Mouse (Mus musculus) lung, embryonic 16.5 days (tissue): ENCODE data around the gene Lipk. TPM values are rescaled to one million over a fixed set of nuclear protein-coding genes. Genes with fewer than 3 reads are reported as not detected.

ENCODE experiments used
- ATAC-seq: fragments of 200-750 bp; cut with Nextera tagmentation; 2 replicates; pipeline ENCODE4 v1.8.0; 2017; ENCODE audit warnings: low read depth, mild to moderate bottlenecking, moderate library complexity
- H3K27ac ChIP-seq: fragments of 300-500 bp; sonication (generic); 2 replicates; pipeline ENCODE4 v1.5.1; 2014; ENCODE audit warnings: mild to moderate bottlenecking, control low read depth, low read length
- H3K27me3 ChIP-seq: fragments of 300-500 bp; sonication (generic); 2 replicates; pipeline ENCODE4 v1.6.1; 2014; ENCODE audit warnings: low read depth, low read length, mixed read lengths; ENCODE audit not compliant: control insufficient read depth, insufficient read depth
- H3K36me3 ChIP-seq: fragments of 300-500 bp; sonication (generic); 2 replicates; pipeline ENCODE4 v1.6.1; 2014; ENCODE audit warnings: low read length; ENCODE audit not compliant: control insufficient read depth, insufficient read depth
- H3K4me1 ChIP-seq: fragments of 300-500 bp; sonication (generic); replicated peaks from 2 replicates; pipeline ENCODE4 v1.6.1; 2014; ENCODE audit warnings: low read length, mixed read lengths; ENCODE audit not compliant: control insufficient read depth, insufficient read depth
- H3K4me2 ChIP-seq: fragments of 300-500 bp; sonication (generic); 2 replicates; pipeline ENCODE4 v1.6.1; 2014; ENCODE audit warnings: low read depth, low read length, control low read depth
- H3K4me3 ChIP-seq: fragments of 300-500 bp; sonication (generic); 2 replicates; pipeline ENCODE4 v1.5.1; 2014; ENCODE audit warnings: mild to moderate bottlenecking, low read length, control low read depth
- H3K9ac ChIP-seq: fragments of 300-500 bp; sonication (generic); 2 replicates; pipeline ENCODE4 v1.6.1; 2014; ENCODE audit warnings: low read length, control low read depth
- H3K9me3 ChIP-seq: fragments of 300-500 bp; sonication (generic); 2 replicates; pipeline ENCODE4 v1.6.1; 2016; ENCODE audit warnings: low read length; ENCODE audit not compliant: control insufficient read depth
- WGBS: fragments of 180-500 bp; shearing (Covaris S2); extraction: QIAGEN DNeasy Blood & Tissue Kit; methylation state at CpG from one replicate; pipeline ENCODE4 v1.1.7; 2014; 5-methylcytosine and 5-hydroxymethylcytosine counted together
- polyA plus RNA-seq: library from polyadenylated mRNA; unstranded; fragments of >200 nt; fragmentation: Nextera tagmentation; extraction: Ambion mirVana; gene quantifications from 2 replicates; pipeline ENCODE4 v1.2.1, GENCODE M21; 2015

The Lipk gene
- 0.13 TPM in 1 of 2 replicates, not detected in the other for polyA plus RNA-seq

GRCm38 (mm10) chr19:34008002-34008401 lies at the start of gene Lipk:
Gene Lipk (plus strand): TSS chr19:34008290.
- H3K4me2 ChIP-seq, result no peak within 1 kb of the TSS
- WGBS, result 77% methylated on average over 6 of the region's 6 CpGs
- H3K27me3 ChIP-seq, result no peaks in the 10 kb centered on the region
- no peak for ATAC-seq
- H3K9ac ChIP-seq, result no peak within 1 kb of the TSS
- no peaks in the 10 kb centered on the region for H3K4me1 ChIP-seq
- no peaks in the 10 kb centered on the region for H3K9me3 ChIP-seq
- H3K27ac ChIP-seq, result no peak within 1 kb of the TSS
- no peaks in the 10 kb centered on the region for H3K36me3 ChIP-seq
- no peak within 1 kb of the TSS for H3K4me3 ChIP-seq

- no peaks in the 10 kb centered on the region for H3K36me3 ChIP-seq
- no peak within 1 kb of the TSS for H3K9ac ChIP-seq
- no peak for ATAC-seq
- H3K9me3 ChIP-seq, result no peaks in the 10 kb centered on the region
- no peak within 1 kb of the TSS for H3K27ac ChIP-seq
- no peaks in the 10 kb centered on the region for H3K4me1 ChIP-seq
- no peak within 1 kb of the TSS for H3K4me3 ChIP-seq
- H3K4me2 ChIP-seq, result no peak within 1 kb of the TSS
- H3K27me3 ChIP-seq, result no peaks in the 10 kb centered on the region
Observed at GRCm38 (mm10) chr19:33960887-33961286, 47.2 kb upstream of the Lipk start, which contains the start of gene Lipf. Gene Lipf (plus strand): TSS chr19:33961187.

GRCm38 (mm10) chr19:33979007-33979406 lies 29.1 kb upstream of the Lipk start:
- ATAC-seq, result no peak
- WGBS, result 45% methylated on average over 3 of the region's 3 CpGs
- no peak overlapping the region for H3K9ac ChIP-seq
- H3K4me1 ChIP-seq, result no peaks in the 10 kb centered on the region
- H3K4me2 ChIP-seq, result no peak overlapping the region
- no peak overlapping the region for H3K4me3 ChIP-seq
- no peak overlapping the region for H3K27ac ChIP-seq
- no peaks in the 10 kb centered on the region for H3K9me3 ChIP-seq
- H3K27me3 ChIP-seq, result no peaks in the 10 kb centered on the region
- no peaks in the 10 kb centered on the region for H3K36me3 ChIP-seq

- H3K9me3 ChIP-seq, result no peaks in the 10 kb centered on the region
- H3K27ac ChIP-seq, result no peak overlapping the region
- no peaks in the 10 kb centered on the region for H3K27me3 ChIP-seq
- no peak overlapping the region for H3K4me3 ChIP-seq
- no peak for ATAC-seq
- no peak overlapping the region for H3K9ac ChIP-seq
- no peaks in the 10 kb centered on the region for H3K4me1 ChIP-seq
- H3K4me2 ChIP-seq, result no peak overlapping the region
- 65% methylated on average over 3 of the region's 3 CpGs for WGBS
- H3K36me3 ChIP-seq, result no peaks in the 10 kb centered on the region
Observed at GRCm38 (mm10) chr19:33983043-33983442, 25.0 kb upstream of the Lipk start.

GRCm38 (mm10) chr19:34021440-34022172 lies 13.5 kb downstream of the Lipk start:
- Histone ChIP-seq H3K9me3 (no peaks in the 10 kb centered on the region), H3K27me3 (no peaks in the 10 kb centered on the region), H3K4me3 (no peak overlapping the region), H3K4me1 (no peaks in the 10 kb centered on the region), H3K9ac (no peak overlapping the region), H3K36me3 (no peaks in the 10 kb centered on the region), H3K27ac (no peak overlapping the region), H3K4me2 (no peak overlapping the region)
- ATAC-seq, result no peak
- WGBS, result 85% methylated on average over 11 of the region's 11 CpGs

- H3K4me3 ChIP-seq, result no peak overlapping the region
- no peaks in the 10 kb centered on the region for H3K9me3 ChIP-seq
- no peaks in the 10 kb centered on the region for H3K36me3 ChIP-seq
- ATAC-seq, result no peak
- no peak overlapping the region for H3K27ac ChIP-seq
- H3K27me3 ChIP-seq, result no peaks in the 10 kb centered on the region
- no peak overlapping the region for H3K4me2 ChIP-seq
- H3K4me1 ChIP-seq, result no peaks in the 10 kb centered on the region
- H3K9ac ChIP-seq, result no peak overlapping the region
- 36% methylated on average over 3 of the region's 3 CpGs for whole genome bisulfite sequencing
Observed at GRCm38 (mm10) chr19:34022759-34023158, 14.7 kb downstream of the Lipk start.

GRCm38 (mm10) chr19:34039731-34040130 lies 31.6 kb downstream of the Lipk start:
- Histone ChIP-seq H3K9ac (no peak overlapping the region), H3K27ac (no peak overlapping the region), H3K4me2 (no peak overlapping the region), H3K36me3 (no peaks in the 10 kb centered on the region), H3K4me3 (no peak overlapping the region), H3K27me3 (no peaks in the 10 kb centered on the region), H3K4me1 (no peaks in the 10 kb centered on the region), H3K9me3 (no peaks in the 10 kb centered on the region)
- 57% methylated on average over 1 of the region's 1 CpGs for WGBS
- no peak for ATAC-seq

GRCm38 (mm10) chr19:34043008-34043407 lies 34.9 kb downstream of the Lipk start:
- Histone ChIP-seq H3K9ac (no peak overlapping the region), H3K27me3 (no peaks in the 10 kb centered on the region), H3K36me3 (no peaks in the 10 kb centered on the region), H3K9me3 (no peaks in the 10 kb centered on the region), H3K27ac (no peak overlapping the region), H3K4me1 (no peaks in the 10 kb centered on the region), H3K4me2 (no peak overlapping the region), H3K4me3 (no peak overlapping the region)
- 66% methylated on average over 6 of the region's 6 CpGs for whole genome bisulfite sequencing
- ATAC-seq, result no peak

GRCm38 (mm10) chr19:34049371-34050039 lies 41.4 kb downstream of the Lipk start:
- H3K9me3 ChIP-seq, result no peaks in the 10 kb centered on the region
- H3K27ac ChIP-seq, result no peak overlapping the region
- H3K27me3 ChIP-seq, result no peaks in the 10 kb centered on the region
- ATAC-seq, result no peak
- no peak overlapping the region for H3K9ac ChIP-seq
- H3K4me3 ChIP-seq, result no peak overlapping the region
- no peaks in the 10 kb centered on the region for H3K36me3 ChIP-seq
- no peak overlapping the region for H3K4me2 ChIP-seq
- H3K4me1 ChIP-seq, result no peaks in the 10 kb centered on the region
- WGBS, result 74% methylated on average over 3 of the region's 3 CpGs
